Mouse (Mus musculus) retina, adult 2 months (tissue): ENCODE data around the gene Per1.
A peak's percentile ranks its signal among the peaks of the same experiment; 100 is the strongest.

Experiments used
- DNase-seq: peaks from one replicate; pipeline ENCODE4 v3.0.0-alpha.2; 2012; ENCODE audit warnings: low read depth, low spot score

Gene Per1

DNA sequence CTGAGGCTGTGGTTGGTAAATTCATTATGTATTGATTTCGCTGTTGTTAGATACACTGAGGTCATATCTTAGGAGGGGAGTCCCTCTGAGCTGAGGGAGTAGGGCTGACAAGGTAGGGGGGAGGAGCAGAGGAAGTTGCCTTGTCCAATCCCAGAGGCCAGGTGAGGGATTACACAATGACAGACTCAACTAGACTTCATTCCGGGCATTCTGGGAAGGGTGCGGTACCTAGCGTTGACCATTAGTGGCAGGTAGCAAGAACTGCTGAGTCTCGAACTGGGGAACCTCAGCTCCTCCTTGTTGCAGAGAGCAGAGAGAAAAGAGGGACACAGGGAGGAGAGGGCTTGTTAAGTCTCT is 38.5 kb downstream of the Per1 start:
- DNase-seq = no peak

DNA sequence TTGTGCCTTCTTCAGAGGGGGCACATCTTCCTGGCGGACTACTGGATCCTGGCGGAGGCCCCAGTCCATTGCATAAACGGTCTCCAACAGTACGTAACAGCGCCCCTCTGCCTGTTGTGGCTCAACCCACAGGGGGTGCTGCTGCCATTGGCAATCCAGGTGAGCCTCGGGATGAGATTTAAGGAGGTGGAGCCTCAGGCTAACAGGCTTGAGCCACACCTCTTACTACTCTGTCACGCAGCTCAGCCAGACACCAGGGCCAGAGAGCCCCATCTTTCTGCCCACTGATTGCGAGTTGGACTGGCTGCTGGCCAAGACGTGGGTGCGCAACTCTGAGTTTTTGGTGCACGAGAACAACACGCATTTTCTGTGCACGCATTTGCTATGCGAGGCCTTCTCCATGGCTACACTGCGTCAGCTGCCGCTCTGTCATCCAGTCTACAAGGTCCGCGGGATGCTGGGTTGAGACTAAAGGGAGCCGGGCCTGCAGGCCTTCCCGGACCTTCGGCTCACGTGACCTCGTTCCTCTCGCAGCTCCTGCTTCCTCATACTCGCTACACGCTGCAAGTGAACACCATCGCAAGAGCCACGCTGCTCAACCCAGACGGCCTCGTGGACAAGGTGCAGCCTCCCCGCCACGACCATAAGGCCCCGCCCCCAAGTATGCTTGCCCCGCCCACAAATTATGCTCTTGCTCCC is 39.1 kb downstream of the Per1 start:
- DNase-seq = no peak

DNA sequence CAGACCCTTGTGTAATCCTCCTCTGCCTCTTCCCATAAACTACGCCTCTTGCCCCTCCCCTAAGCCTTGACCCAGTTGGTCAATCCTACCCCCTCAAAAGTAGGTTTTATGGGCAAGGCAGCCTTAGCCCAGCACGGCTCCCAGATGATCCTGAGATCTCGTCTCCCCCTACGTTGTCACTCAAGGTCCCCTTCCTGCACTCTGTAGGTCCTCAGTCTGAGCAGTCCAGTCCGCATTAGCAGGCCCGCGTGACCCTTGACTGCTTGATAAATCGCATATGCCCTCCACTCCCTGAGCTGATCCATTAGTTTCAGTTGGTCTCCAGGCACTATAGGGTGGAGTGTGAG is 39.6 kb downstream of the Per1 start:
- no peak for DNase-seq

DNA sequence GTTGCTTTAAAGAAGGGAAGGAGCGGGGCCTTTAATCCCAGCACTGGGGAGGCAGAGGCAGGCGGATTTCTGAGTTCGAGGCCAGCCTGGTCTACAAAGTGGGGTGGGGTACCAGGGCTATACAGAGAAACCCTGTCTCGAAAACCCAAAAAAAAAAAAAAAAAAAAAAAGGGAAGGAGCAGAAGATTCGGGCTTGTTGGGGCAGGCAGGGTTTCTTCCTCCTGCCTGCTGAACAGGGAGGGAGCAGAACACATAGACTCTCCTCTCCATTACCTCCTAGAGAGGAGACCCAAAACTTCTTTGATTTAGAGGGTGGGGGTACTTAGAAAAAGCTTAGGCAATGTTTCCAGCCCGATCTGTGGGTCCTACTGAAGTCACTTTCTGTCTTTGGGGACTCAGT is 40.3 kb downstream of the Per1 start:
- no peak for DNase-seq

DNA sequence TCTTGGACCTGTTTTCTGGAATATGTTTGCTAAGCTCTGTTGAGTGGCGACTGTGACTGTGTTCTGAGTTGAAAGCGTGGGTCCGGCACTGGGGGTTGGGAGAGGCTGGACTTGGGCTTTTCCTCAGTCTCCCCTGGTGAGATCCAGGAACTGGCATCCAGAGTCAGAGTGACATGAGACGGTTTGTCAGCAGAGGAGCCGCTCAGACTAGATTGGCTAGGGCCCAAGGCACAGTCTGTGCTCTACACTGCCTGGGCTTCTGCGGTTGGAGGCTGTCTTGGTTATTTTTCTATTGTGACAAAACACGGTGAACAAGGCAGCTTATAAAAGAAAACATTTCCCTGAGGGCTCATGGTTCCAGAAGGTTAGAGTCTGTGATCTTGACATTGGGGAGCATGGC is 52.5 kb downstream of the Per1 start:
- no peak for DNase-seq

DNA sequence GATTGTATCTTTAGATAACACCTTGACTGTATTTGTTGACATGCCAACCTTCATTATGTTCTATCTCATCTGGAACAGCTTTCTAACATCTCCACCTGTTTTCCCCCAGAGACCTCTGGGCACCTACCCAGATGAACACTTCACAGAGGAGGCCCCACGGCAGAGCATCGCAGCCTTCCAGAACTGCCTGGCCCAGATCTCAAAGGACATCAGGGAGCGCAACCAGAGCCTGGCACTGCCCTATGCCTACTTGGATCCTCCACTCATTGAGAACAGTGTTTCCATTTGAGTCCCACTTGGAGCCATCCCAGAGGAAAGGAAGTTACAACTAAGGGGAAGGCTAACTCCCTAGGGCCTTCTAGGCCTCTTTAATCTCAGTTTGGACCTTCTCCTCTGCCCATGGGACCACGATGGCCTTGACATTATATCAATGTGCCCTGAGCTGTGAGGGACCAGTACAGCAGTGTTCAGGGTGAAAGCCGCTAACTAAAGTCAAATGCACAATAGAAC is 53.5 kb downstream of the Per1 start:
- DNase-seq = no peak

DNA sequence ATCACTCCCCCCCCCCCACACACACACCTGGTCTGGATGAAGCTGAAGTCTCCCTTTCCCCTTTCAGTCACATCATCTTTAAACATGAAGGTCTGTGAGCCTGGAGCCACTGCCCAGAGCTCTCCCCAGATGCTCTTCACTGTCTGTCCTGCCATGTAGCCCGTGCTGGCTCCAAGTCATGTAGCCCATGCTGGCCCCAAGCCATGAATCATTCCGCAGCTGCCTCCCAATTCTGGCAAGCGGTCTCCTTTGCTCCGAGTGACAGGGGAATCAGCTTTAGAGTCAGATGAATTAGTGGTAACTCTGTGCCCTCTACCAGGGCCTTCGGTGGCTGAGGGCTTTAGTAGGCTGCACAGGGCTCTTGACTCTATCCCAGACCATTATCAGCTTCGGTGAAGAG is 54.7 kb downstream of the Per1 start:
- DNase-seq = no peak

DNA sequence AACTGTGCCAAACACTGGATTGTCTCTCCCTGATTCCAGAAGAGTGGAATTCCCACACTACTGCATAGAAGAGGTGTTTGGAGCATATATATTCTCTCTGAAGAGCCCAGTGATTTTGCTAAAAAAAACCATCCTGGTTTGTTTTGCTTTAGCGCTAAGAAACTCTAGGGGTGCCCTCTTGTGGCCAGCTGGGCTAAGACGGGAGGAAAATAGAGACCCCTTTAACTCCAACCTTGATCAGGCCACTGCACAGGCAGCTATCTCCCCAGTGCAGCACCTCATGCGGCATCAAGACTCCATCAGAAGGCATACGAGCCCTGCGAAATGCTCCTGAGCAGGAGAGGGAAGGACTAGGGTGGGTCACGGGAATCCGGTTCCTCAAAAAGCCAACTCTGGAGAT is 55.4 kb downstream of the Per1 start:
- peak; percentile 18 for DNase-seq

DNA sequence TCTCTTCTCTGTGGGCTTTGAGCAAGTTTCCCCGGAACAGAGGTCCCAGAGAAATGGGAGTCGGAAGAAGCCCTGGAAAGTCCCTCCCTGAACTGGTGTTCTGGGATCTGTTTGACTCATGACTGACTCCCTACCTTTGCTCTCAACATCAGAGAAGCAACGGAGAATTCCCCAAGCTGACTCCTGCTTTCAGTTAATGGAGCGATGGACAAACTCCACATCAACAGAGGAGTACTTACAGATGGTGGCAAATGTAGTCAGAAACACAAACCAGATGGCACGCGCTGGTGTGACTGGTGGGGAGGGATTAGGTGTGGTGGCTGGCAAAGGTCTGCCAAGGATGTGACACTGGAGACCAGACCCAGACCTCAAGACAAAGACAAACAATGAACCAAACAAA is 56.0 kb downstream of the Per1 start:
- DNase-seq = no peak

DNA sequence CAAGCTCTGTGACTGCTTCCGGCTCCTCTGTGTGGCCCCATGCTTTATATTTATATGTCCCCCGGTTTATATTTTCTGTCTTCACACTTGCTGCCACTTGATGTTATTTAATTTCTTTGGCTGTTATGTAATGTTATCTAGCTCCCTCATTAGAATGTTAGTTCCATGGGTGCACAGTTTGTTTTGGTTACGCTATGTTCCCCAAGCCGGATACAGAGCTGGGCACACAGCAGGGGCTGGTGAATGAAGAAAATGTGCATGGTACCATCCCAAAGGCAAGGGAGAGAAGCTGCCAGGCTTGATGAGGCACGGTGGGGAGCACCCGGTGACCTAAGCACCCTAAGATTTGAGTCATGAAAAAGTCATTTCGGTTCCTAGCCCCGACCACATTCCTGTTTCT is 58.8 kb downstream of the Per1 start:
- no peak for DNase-seq

DNA sequence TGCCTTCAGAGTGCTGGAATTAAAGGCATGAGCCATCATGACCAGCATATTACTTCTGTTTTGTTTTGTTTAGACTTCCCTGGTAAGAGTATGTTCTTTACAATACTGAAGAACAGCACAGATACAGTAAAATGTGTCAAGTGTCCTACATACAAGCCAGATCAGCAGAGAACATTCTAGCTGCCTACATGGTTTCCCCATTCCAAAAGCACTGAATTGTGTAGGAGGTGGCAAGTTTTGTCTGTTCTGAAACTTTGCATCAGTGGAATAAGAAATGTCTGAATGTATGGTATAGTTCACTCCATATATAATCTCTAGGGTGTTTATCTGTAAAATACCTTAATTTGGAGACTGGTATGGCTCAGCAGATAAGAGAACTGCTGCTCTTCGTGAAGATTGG is 60.3 kb downstream of the Per1 start:
- no peak for DNase-seq

DNA sequence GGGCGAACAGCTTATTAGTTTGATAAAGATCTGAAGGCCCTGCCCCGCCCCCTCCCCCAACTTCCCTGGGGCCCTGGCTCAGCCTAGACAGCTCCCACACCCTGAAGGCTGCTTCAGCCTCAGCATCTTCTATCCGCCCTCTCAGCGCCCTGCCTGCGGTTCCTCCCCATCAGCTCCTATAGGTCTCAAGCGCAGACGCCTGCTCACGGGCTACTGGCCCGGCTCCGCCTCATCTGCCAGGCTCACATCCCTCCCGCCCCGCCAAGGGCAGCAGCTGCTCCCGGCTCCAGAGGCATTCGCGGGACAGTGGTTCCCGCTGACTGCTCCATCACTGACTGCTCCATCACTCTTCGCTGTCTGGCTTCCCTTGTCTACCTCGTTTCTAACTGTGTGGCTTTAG is 61.8 kb downstream of the Per1 start, which contains the start of gene Alox12b:
Gene Alox12b (plus strand): TSS at position 190 of the 400 bp plus-strand sequence.
- DNase-seq = no peak
